Mouse (Mus musculus): ENCODE data around the gene Tex9.

- TF ChIP-seq POLR2A (IDR thresholded peaks at IDR 0.05; ENCODE audit: low read depth, low read length) (no peak), CTCF (conservative IDR thresholded peaks at IDR 0.05; ENCODE audit: insufficient read depth, insufficient read length, low read depth, low read length) (no peak)
Measured at GRCm38 (mm10) chr9:72405882-72406638, 86.0 kb downstream of the Tex9 start.

All from kidney, adult 2 months (tissue).